Mouse (Mus musculus): ENCODE results near the gene Stac3. TPM values are rescaled to one million over a fixed set of nuclear protein-coding genes. Genes with fewer than 3 reads are reported as not detected.
A peak's percentile ranks its signal among the peaks of the same experiment; 100 is the strongest.

Stac3 gene
- total RNA-seq (2021), result 1 to 10 TPM; 3.5 to 5.3 TPM
- long read RNA-seq, result 0 reads

GRCm38 (mm10) chr10:127500894-127501893 is at the start of gene Stac3:
Stac3 (plus strand) TSS chr10:127501686.
- no peak for DNase-seq (ENCODE audit: low spot score in 2 of 2)

GRCm38 (mm10) chr10:127453701-127454100 is 47.8 kb upstream of the Stac3 start:
- DNase-seq (ENCODE audit: low spot score in 2 of 2), result no peak

DNA sequence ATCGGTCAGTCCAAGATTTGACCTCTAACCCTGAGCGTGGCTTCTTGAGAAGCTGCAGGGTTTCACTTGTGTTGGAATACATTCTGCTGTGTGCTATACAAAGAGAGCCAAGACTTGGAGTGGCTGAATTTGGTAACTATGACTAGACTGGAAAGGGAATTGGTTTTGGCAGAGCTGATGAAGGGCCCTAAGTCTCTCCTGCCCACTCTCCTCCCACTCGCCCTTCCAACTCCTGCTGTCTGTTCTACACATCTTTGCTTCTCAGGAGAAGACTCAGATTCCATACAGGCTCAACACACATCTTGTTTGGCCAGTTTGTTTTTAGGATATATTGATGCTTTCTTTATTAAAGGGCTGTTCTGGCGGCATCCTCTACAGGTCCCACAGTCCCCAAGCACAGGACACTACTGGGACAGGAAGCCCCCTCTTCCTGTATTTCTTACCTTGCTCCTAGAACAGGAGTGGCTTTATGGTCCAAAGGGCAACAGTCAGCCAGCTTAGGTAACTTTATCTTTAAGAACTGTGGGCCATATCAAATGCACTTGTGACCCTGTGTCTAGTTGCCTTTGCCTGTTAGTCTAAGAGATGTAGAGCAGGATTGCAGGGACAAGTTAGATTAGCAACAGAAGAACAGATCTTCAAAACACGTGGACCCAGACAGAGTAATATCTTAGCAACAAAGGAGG is 38.9 kb upstream of the Stac3 start:
- DNase-seq (ENCODE audit: low spot score in 2 of 2), result no peak

DNA sequence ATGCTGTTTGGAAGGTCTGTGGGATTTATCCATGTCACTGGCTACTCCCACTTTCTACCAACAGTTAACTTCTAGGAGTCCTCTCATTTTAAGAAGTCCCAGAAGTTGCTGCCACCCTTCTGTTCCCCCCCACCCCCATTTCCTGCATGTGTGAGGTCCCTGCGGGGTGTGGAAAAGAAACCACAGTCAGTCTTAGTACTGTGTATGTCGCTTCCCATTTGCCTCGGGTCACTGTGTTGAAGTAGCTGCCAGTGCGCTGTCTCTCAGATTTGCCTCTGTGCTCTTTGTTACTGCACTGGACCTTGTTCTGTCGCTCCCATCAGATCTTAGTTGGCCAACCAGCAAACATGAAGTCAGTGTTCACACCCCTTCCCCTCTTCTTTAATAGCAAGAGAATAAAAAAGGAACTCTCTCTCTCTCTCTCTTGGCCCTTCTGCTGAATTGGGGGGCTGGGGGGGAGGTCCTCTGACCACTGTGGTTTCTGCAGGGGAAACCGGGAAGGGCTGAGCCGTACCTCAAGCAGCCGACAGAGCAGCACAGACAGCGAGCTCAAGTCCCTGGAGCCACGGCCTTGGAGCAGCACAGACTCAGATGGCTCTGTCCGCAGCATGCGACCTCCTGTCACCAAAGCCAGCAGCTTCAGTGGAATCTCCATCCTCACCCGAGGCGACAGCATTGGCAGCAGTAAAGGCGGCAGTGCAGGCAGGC is 30.1 kb upstream of the Stac3 start:
- DNase-seq (ENCODE audit: low spot score in 2 of 2), result no peak

DNA sequence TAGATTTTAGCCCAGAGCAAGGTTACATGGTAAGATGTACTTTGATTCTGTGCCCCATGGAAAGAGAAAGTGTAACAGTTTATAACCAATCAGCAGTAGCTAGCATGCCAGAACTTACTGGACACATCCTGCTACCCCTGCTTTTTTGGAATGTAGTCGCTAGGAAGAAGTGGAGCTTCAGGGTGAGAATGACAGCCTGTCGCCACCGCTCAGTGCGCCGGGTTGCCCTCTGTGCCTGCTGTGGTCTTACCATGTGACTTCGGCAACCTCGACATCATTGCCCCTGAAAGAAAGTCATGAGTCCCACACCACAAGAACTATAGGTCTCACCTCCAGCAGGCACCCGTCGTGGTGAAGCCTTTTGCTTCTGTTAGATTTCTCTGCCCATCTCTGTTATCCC is 28.8 kb upstream of the Stac3 start:
- no peak for DNase-seq (ENCODE audit: low spot score in 2 of 2)

DNA sequence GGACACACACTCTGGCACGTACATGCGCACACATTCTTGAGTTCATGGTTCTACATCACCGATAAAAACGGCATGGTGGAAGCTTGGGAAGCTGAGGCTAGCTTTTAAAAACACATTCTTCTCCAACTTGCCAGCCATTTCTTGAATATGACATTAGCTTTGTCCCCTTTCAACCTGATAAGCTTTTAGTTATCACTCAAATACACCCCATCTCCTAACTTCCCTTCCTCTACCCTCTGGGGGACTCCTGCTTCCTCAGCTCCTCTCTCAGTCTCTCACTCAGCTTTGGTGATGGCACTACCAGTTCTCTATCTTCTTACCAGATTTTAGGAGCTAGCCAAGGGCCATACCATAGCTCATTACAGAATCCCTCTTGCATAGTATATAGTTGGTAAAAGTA is 26.3 kb upstream of the Stac3 start:
- DNase-seq (ENCODE audit: low spot score in 2 of 2), result no peak

DNA sequence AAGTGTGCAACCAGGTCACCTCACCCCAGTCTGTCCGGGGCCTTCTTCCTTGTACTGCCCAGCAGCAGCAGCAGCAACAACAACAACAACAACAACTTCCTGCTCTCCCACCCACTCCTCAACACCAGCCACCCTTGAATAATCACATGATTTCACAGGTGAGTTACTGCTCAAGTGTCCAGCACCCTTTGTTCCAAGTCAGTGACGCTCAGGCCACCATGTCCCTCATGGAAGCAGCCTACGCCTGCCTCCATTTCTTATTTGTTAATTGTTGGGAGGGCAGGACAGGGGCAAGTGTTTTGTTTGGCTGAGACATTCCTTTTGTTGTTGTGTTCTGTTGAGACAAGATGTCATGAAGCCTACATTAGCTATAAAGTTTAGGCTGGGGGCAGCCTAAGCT is 24.9 kb upstream of the Stac3 start:
- DNase-seq (ENCODE audit: low spot score in 2 of 2), result no peak

GRCm38 (mm10) chr10:127477301-127477700 is 24.2 kb upstream of the Stac3 start:
- no peak for DNase-seq (ENCODE audit: low spot score in 2 of 2)

- DNase-seq (ENCODE audit: low spot score in 2 of 2), result no peak
Observed at GRCm38 (mm10) chr10:127479131-127479530, 22.4 kb upstream of the Stac3 start.

DNA sequence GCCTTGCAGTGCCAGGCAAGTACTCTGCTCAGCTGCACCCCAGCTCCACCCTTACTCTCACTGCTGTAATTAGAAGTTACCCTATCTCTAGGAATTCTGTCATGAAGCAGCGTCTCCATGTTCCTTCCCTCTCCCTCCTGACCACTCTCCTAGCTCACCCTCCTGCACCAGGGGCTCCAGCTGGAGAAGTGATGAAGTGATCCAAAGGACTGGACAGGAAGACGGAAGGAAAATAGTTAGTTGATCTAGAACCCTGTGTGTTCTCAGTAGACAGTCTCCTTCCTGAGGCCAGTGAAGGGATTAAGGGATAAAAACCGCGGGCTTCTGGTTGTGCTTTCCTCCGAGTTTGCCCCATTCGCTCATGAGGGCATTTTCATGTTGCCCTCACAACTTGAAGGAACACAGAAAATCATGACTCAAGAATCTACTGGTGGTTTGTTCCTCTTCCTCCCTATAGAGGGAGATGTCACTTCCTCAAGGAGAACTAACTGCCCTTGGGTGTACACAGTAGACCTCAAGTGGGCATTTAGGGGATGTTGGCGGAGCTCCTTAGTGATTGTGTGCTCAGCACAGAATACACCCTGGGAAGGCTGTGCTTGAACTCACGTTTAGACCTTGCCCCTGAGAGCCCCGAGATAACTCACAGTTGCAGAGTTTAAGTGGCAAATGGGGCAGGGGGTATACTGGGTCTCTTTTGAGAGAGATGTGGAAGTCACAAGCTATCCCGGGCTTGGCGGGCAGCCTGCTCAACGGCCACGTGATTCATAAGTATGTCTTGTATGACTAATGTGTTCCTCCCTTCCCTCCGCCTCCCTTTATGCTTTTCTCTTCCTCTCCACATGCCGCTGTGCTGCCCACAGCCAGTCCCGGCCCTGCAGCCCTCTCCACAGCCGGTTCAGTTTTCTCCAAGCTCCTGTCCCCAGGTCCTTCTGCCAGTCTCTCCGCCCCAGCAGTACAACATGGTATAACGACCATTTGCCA is 20.4 kb upstream of the Stac3 start:
- peak in 1 of 2 experiments; percentile 43 for DNase-seq (ENCODE audit: low spot score in 2 of 2)

DNA sequence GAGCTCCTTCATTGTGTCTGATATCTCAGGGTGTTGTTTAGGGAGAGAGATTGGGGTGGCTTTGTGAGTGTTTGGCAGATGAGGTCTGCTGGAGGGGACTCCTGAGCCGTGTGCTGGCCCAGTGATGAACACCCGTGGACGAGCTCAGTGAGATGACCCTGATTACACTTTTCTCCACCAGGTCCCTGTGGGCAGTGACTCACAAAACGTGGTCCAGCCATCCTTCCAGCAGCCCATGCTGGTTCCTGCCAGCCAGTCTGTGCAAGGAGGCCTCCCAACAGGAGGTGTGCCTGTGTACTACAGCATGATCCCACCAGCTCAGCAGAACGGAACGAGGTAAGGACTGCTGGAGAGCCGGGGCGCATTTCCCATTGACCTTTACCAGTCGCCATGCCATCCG is 16.3 kb upstream of the Stac3 start:
- no peak for DNase-seq (ENCODE audit: low spot score in 2 of 2)

GRCm38 (mm10) chr10:127488856-127489255 is 12.6 kb upstream of the Stac3 start:
- DNase-seq (ENCODE audit: low spot score in 2 of 2), result no peak

DNA sequence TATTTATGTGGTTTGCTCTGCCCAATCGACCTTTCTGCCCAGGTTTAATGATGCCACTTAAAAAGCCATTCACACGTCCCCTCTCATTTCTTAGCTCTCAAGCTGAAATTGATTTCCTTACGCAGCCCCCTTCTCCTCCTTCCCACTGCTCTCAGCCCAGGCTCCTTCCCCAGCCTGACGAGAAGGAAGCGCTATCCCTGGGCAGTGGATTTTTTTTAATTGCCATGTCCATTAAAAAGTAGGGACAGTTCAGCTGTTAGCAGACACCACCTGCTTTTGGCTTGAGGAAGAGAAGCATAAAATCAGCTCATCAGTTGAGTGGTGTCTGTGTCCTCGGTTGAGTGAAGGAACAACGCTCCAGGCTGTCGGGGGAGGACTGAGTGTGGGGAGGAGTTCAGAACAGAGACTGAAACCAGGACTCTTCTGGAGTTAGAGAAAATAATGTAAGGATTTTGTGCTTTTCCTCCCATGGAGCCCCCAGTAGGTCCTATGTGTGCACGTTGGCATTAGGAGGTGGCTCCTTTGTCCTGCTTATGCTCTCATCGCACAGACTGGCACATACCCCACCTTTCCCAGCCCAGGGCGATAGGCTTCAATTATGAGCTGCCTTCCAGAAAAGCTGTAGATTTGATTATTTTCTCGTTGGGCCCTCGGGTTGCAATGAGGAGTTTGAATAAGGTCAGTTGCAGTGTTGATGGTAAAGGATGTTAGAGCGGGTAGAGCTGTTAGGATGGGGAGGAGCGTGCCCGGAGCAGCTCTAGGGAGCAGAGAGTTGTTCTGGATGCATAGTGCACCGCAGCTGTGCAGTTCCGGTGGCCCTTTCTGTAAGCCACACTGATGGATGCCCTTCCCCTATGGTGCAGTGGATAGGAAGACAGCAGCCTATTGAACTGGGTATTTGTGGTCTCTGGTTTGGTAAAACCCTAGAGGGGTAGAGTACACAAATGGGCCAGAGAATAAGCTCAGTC is 11.0 kb upstream of the Stac3 start:
- no peak for DNase-seq (ENCODE audit: low spot score in 2 of 2)

GRCm38 (mm10) chr10:127491128-127491512 is 10.4 kb upstream of the Stac3 start:
- no peak for DNase-seq (ENCODE audit: low spot score in 2 of 2)

GRCm38 (mm10) chr10:127492118-127492517 is 9.4 kb upstream of the Stac3 start:
- no peak for DNase-seq (ENCODE audit: low spot score in 2 of 2)

- no peak for DNase-seq (ENCODE audit: low spot score in 2 of 2)
Observed at GRCm38 (mm10) chr10:127496156-127496555, 5.3 kb upstream of the Stac3 start.

- no peak for DNase-seq (ENCODE audit: low spot score in 2 of 2)
Observed at GRCm38 (mm10) chr10:127499516-127499915, 2.0 kb upstream of the Stac3 start.

DNA sequence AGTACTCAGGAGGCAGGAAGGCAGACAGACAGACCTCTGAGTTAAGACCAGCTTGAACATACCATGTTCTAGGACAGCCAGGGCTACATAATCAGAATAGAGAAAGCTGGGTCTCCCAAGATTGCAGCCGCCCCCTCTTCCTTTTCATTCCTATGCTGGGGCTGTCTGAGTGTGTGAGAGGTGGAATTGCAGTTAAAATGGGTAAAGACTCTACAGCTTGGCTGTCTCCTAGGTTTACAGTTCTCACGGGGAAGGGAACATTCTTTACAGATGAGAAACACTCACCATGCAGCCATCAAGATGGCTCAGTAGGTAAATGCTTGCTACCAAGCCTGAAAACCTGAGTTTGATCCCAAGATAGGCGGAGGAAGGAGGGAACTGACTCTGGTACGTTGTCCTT is 1.4 kb upstream of the Stac3 start:
- DNase-seq (ENCODE audit: low spot score in 2 of 2), result no peak

DNA sequence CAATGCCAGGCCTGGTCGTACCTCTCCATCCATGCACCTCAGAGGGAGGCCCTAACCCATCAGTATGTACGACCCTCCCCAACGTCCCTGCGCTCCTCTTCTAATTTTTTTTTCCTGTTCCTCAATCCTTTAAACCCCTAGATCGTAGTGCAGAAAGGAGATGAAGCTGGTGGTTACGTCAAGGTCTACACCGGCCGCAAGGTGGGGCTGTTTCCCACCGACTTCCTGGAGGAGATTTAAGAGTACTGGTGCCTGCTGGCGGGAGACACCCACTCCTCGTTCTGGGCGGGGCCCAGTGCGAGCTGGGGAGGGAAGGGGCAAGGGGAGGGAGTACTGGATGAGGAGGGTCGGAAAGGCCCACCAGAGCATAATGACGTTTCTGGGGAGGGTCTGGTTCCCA is 6.8 kb downstream of the Stac3 start:
- peak; percentile 85 to 88 for DNase-seq (ENCODE audit: low spot score in 2 of 2)

Measured in layer of hippocampus, postnatal 10 days (tissue).